Mouse (Mus musculus): ENCODE data around the gene Dusp5.
"Not testable (repeated sequence)": the region's sequence is repeated elsewhere in the genome, so short reads cannot be mapped to it uniquely, and the experiment has no call there.

Dusp5 gene

GRCm38 (mm10) chr19:53575296-53576010 lies 46.5 kb downstream of the Dusp5 start:
- DNase-seq (ENCODE audit: extremely low spot score) = no peak

GRCm38 (mm10) chr19:53576061-53576460 lies 47.2 kb downstream of the Dusp5 start:
- no peak for DNase-seq (ENCODE audit: extremely low spot score)

- DNase-seq (ENCODE audit: extremely low spot score) = no peak
These were observed 48.3 kb downstream of the Dusp5 start for GRCm38 (mm10) chr19:53577025-53577800.

- DNase-seq (ENCODE audit: extremely low spot score) = peak; percentile 74
These were observed 49.8 kb downstream of the Dusp5 start for GRCm38 (mm10) chr19:53578597-53579252.

GRCm38 (mm10) chr19:53580271-53580670 lies 51.4 kb downstream of the Dusp5 start:
- not testable (repeated sequence) for DNase-seq (ENCODE audit: extremely low spot score)

GRCm38 (mm10) chr19:53587686-53588085 lies 58.8 kb downstream of the Dusp5 start:
- DNase-seq (ENCODE audit: extremely low spot score) = not testable (repeated sequence)

- DNase-seq (ENCODE audit: extremely low spot score) = not testable (repeated sequence)
These were observed 60.1 kb downstream of the Dusp5 start, which contains the start of gene Nutf2-ps1 for GRCm38 (mm10) chr19:53588968-53589367. Nutf2-ps1 (minus strand) TSS chr19:53589068.
